Mouse (Mus musculus) brown adipose tissue, adult 24 weeks (tissue): ENCODE results near the gene Mgam. TPM values are rescaled to one million over a fixed set of nuclear protein-coding genes. Genes with fewer than 3 reads are reported as not detected.
"Not testable (repeated sequence)": the region's sequence is repeated elsewhere in the genome, so short reads cannot be mapped to it uniquely, and the experiment has no call there.

Source experiments
- H3K27ac ChIP-seq: fragments of 200-500 bp; replicated peaks from 2 replicates; pipeline ENCODE4 v1.5.1; 2012; ENCODE audit warnings: low read depth, mild to moderate bottlenecking, low read length
- H3K4me1 ChIP-seq: fragments of 200-500 bp; 2 replicates; pipeline ENCODE4 v1.6.1; 2012; ENCODE audit warnings: low read length, mixed read lengths; ENCODE audit not compliant: control insufficient read depth, insufficient read depth, insufficient read length
- H3K4me3 ChIP-seq: fragments of 200-500 bp; 2 replicates; pipeline ENCODE4 v1.5.1; 2012; ENCODE audit warnings: low read depth, mild to moderate bottlenecking, low read length, moderate library complexity; ENCODE audit not compliant: insufficient read depth
- polyA plus RNA-seq: library from polyadenylated mRNA; stranded (reverse); fragments of >200 nt; gene quantifications from 2 replicates; pipeline ENCODE4 v1.2.4, GENCODE M21; 2012; ENCODE audit not compliant: missing spikeins, insufficient read depth, insufficient read length

The Mgam gene
- polyA plus RNA-seq, 1 experiment, result 0.79 TPM

DNA sequence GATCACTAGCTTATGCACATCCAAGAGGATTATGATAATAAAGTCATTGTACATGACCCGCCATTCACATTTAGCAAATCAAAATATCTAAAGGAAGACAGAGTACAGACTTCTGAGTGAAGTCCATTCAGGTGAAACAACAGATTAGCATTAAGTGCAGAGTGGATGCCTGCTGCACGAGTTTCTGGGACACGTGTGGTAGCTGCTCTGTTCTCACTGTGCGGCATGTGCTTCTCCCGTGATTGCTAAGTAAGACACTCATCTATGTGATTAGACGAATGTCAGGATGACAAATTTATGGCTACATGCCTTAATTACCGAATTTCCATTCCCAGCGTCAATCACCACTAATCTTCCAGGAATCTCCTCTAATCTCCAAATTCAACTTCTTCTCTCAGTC is 17.1 kb downstream of the Mgam start:
- no peaks in the 10 kb centered on the region for H3K4me1 ChIP-seq
- H3K4me3 ChIP-seq, result no peak overlapping the region
- H3K27ac ChIP-seq, result no peak overlapping the region

DNA sequence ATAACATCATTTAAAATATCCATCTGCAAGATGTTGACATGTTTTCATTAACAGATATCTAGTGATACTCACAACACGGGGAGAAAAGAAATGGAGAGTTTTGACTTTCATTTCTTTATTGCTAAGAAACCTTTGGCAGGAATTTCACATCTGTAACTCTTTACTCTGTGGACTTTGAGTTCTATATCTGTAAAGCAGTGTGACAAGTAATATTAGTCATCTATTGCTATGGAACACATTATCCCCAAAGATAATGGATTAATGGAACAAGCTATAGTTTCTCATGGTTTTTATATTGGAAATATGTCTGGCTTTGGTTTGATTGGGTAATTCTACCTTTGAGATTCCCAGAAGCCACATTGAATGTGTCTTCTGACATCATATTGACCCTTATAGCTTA is 22.3 kb downstream of the Mgam start:
- Histone ChIP-seq H3K4me1 (no peaks in the 10 kb centered on the region), H3K27ac (no peak overlapping the region), H3K4me3 (no peak overlapping the region)

DNA sequence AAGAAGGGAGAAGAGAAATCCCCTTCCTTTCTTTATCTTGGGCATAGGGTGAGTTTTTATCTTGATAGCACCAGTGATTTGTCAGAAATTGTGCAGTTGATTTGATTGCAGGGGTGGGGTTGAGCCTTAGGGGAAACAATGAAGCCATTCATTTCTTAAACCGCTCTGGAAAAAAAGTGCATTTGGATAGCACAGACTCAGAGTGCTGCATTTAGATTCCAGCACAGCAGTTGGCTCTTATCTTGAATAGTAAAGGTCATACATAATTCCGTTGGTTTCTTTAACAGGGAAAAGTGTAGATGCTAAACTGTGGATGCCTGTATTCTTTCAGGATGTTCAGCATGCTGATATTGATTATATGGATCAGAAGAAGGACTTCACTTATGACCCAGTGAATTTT is 32.3 kb downstream of the Mgam start:
- H3K4me3 ChIP-seq, result no peak overlapping the region
- no peak overlapping the region for H3K27ac ChIP-seq
- no peaks in the 10 kb centered on the region for H3K4me1 ChIP-seq

DNA sequence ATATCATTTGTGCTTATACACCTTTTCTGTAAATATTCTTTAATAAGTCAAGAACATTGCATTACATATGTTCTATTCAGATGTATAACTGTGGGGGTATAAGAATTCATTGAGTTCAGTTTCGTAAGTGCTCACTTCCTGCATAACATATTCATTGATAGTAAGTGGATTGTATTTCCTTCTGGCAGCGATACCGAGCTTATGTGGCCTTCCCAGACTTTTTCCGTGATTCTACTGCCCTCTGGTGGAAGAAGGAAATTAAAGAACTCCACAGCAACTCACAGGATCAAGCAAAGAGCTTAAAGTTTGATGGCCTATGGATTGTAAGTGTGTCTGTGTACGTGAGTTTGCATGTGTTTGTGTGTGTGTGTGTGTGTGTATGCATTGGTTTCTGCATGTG is 60.5 kb downstream of the Mgam start:
- Histone ChIP-seq H3K27ac (no peak overlapping the region), H3K4me1 (no peaks in the 10 kb centered on the region), H3K4me3 (no peak overlapping the region)

DNA sequence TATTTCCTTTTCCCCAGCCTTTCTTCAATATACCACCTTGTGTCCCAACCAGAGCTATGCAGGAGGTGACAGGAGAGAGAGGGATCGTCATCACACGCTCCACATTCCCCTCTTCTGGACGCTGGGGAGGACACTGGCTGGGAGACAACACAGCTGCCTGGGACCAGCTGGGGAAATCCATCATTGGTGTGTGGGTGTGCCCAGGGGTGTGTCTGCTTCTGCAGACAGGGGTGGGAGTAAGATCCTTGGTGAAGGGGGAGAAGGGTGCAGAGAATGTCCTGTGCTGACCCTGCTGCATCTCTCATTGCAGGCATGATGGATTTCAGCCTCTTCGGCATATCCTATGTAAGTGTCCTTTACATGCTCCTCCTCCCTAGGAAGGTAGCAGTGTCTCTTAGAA is 63.4 kb downstream of the Mgam start:
- H3K4me1 ChIP-seq, H3K27ac ChIP-seq, H3K4me3 ChIP-seq: not testable (repeated sequence)

DNA sequence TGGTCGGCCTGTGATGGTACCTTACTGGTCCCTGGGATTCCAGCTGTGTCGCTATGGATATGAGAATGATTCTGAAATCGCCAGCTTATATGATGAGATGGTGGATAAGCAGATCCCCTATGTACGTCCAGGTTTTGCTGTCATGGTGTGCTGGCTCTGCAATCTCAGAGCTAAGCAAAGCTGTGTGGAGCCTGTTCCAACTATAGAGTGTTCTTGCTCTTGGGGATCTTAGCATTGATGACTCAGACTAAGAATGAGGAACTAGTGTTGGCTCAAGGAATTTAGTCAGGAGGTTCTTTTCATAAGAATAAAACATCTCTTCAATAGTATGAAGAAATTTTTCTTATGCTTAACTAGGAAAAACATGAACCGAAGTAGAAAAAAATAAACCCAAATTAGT is 84.9 kb downstream of the Mgam start:
- H3K27ac ChIP-seq, H3K4me1 ChIP-seq, H3K4me3 ChIP-seq: not testable (repeated sequence)

DNA sequence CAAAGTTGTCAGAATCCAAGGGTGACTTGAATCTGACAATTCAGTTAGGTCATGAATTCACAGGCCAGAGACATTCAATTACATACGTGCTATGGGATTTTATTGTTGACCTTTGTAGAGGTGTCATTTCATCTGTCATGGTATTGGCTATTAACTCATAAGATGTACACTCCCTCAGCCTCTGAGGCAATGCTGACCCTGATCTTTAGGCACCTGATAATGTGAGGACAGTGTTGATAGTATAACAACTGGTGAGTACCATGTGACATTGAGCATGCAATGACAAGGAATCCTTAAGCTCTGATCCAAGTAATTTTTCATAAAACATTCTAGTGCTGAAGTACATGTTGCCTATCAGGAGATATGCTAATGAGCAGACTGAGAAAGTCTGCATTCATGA is 87.1 kb downstream of the Mgam start:
- H3K27ac ChIP-seq, result no peak overlapping the region
- no peaks in the 10 kb centered on the region for H3K4me1 ChIP-seq
- no peak overlapping the region for H3K4me3 ChIP-seq

DNA sequence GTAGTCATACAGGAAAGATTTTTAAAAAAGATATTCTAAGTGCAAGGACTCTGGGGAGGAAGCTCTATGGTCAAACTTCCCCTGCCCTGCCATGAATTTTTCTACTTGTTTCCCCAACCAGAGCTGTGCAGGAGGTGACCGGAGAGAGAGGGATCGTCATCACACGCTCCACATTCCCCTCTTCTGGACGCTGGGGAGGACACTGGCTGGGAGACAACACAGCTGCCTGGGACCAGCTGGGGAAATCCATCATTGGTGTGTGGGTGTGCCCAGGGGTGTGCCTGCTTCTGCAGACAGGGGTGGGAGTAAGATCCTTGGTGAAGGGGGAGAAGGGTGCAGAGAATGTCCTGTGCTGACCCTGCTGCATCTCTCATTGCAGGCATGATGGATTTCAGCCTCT is 99.9 kb downstream of the Mgam start:
- H3K4me1 ChIP-seq, H3K4me3 ChIP-seq, H3K27ac ChIP-seq: not testable (repeated sequence)

DNA sequence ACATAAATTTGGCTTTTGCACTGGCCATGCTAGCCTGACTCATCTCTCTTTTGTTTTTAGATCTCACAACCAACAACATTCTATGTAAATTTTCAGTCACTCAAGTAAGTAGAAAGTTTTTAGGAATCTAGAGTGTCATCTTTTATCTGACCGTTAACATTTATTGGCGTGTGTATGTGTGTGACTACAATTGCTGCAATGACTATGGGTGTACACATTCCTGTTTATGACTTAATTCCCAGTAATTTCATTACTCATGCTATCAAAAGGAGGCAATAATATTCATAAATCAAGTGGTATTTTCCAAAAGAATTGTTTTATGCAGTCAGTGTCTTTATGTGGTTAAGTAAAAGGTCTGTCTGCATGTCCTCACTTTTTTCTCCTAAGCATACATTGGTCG is 110.9 kb downstream of the Mgam start:
- H3K4me3 ChIP-seq, result no peak overlapping the region
- no peaks in the 10 kb centered on the region for H3K4me1 ChIP-seq
- H3K27ac ChIP-seq, result no peak overlapping the region

DNA sequence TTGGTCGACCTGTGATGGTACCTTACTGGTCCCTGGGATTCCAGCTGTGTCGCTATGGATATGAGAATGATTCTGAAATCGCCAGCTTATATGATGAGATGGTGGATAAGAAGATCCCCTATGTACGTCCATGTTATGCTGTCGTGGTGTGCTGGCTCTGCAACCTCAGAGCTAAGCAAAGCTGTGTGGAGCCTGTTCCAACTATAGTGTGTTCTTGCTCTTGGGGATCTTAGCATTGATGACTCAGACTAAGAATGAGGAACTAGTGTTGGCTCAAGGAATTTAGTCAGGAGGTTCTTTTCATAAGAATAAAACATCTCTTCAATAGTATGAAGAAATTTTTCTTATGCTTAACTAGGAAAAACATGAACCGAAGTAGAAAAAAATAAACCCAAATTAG is 120.4 kb downstream of the Mgam start:
- H3K4me1 ChIP-seq, H3K4me3 ChIP-seq, H3K27ac ChIP-seq: not testable (repeated sequence)

DNA sequence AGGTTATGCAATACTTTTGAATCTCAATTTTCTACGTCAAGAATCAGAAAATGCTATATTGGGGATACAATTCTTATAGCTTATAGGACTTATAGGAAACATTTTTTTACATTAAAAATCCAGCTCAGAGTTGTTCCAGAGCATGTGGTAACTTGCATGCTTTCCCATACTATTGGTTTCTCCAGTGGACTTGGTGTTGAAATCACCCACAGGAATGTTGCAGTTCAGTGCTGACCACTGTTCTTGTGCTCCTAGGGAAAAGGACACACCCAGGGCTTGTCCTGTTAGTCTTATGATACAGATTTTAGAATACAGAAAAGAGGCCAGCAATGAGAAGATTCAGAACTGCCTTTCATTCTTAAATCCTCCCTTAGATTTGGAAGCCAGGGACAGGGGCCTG is 127.3 kb downstream of the Mgam start:
- H3K27ac ChIP-seq, result no peak overlapping the region
- no peaks in the 10 kb centered on the region for H3K4me1 ChIP-seq
- H3K4me3 ChIP-seq, result no peak overlapping the region

DNA sequence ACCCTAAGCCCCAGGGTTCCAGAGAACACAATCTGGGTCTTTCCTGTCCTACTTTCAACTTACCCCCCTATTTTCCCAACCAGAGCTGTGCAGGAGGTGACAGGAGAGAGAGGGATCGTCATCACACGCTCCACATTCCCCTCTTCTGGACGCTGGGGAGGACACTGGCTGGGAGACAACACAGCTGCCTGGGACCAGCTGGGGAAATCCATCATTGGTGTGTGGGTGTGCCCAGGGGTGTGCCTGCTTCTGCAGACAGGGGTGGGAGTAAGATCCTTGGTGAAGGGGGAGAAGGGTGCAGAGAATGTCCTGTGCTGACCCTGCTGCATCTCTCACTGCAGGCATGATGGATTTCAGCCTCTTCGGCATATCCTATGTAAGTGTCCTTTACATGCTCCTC is 128.7 kb downstream of the Mgam start:
- H3K27ac ChIP-seq, H3K4me3 ChIP-seq, H3K4me1 ChIP-seq: not testable (repeated sequence)

DNA sequence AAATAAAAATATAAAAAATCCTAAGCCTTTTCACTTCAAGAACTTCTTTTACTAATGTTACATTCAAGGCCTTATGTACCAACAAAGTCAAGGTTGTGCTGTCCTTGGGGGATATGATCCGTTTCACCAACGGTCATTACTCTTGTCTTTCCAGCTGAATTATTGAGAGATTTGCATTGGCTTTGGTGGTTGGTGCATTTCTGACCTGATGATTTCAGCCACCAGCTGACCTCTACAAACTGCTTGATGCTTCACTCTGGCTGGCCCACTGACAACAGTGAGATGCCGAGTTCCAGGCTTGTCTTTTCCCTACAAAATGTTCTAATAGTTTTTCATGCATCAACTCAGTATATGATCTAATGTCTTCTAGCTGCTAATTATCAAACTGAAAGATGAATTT is 146.0 kb downstream of the Mgam start:
- Histone ChIP-seq H3K27ac (no peak overlapping the region), H3K4me1 (no peaks in the 10 kb centered on the region), H3K4me3 (no peak overlapping the region)

DNA sequence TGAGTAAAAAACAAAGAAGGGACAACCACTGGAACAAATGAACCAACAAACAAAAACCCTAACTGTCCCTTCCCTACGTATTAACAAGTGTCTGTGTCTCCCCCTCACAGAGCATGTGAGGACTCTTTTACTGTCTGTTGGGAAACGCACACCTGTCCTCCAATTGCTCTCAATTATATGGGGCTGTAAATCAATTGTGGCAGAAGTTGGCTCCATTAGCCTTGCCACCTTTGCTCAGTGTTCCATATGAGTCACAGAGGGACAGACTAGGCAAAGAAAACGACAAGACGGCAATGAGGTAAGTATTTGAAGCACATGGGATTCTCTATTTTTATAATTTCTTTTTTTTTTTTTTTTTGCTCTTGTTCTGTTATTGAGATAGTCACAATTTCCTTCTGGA is 149.8 kb downstream of the Mgam start:
- H3K4me3 ChIP-seq, result no peak overlapping the region
- H3K27ac ChIP-seq, result no peak overlapping the region
- no peaks in the 10 kb centered on the region for H3K4me1 ChIP-seq

DNA sequence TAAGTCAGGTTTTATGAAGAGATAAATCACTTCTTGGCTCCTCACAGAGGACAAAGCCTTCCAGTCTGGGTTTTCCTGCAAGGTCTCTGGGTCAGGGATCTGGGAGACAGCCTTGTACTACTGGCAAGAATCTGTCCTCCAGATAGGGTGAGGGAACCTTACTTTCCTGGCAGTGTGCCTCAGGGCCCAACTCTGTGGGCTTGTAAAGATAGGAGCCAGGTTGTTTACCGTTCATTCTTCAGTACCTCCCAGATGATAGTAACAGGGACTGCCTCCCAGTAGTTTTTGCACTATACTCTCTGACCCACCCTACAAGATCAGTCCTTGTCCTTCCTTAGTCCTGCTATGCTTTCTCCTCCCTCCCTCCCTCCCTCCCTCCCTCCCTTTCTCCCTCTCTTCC is 155.0 kb downstream of the Mgam start:
- Histone ChIP-seq H3K4me1 (no peaks in the 10 kb centered on the region), H3K27ac (no peak overlapping the region), H3K4me3 (no peak overlapping the region)

DNA sequence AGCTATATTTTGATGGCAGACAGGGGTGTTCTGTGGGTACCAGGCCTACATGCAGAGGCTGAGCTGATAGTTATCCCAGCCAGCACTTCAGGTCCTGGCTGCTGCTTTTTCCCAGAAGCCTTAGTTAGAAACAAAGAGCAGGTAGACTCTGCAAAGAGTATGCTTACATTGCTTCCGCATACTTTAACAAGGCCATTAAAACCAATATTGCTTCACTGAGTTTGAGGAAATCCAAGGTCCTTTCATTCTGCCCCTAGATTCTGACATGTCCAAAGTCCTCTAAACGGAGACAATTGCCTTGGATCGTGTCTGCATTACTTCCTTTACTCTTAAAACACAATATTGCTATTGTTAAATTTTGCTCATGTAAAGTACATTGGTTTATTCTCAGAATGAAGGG is 155.7 kb downstream of the Mgam start:
- no peaks in the 10 kb centered on the region for H3K4me1 ChIP-seq
- H3K4me3 ChIP-seq, result no peak overlapping the region
- no peak overlapping the region for H3K27ac ChIP-seq

DNA sequence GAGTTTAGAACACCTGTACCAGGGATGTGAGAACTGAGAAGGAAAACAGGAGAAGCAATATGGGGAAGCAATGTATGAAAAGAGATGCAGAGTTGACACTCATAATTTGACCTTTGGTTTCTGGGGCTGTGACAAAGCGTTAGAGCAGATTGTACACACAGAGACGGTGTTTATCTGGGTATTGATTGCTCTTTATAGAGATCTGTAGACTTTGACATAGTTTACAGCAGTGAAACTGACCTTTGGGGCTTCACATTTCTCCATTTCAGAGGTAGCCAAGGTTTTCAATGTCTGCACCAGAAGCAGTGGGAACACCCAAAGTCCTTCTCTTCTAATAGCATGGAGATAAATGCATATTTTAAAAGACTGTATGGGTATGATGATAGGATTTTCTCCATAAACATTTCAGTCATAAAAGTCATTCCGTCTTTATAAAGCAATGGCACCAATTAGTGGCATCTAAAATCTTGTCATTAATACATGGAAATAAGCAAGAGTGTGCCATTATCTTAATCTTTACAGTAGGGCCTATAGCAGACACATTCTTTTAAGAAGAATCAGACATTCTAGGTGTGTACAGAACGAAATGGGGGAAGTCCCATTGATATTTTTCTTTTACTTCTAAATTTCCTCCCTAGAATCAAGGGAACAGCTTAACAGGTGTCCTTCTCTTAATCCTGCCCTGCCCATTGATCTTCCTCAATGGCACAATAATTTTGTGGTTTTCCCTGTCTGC is 166.6 kb downstream of the Mgam start:
- Histone ChIP-seq H3K4me3 (no peak overlapping the region), H3K4me1 (no peaks in the 10 kb centered on the region), H3K27ac (no peak overlapping the region)
